In the genomic region with DNA sequence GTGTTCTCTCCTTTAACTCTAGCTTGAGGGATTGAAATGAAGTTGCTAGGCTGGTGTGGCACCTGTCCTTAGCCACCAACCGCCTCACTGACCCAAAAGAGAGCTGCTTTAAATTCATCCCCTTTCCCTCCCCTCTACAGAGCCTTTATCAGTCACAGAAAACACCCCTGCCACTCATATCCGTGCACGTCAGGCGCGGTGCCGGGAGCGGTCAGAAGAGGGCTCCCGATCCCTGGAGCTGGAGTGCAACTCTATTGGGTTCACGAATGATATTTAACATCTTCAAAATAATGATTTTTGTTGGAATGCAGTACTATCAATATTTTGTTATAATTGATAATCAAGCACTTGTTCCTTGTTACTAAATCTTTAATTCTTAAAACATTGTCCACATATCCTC, we compare ENCODE assay signal across 11 mouse cellular contexts. TPM values are rescaled to one million over a fixed set of nuclear protein-coding genes. Genes with fewer than 3 reads are reported as not detected.
A peak's percentile ranks its signal among the peaks of the same experiment; 100 is the strongest.
DNase-seq lines count a peak whose midpoint lies in the region; ATAC-seq and TF ChIP-seq lines count a peak whose summit lies in the region.
"Had no signal": no experiment of that assay in that cellular context is flagged by ENCODE, and none has a peak within 500 bp of the region (broad histone marks: within the 10 kb centered on the region; RNA-seq: fewer than 3 reads in every experiment).

No protein-coding gene starts in this region.

- peak; percentile 44 for DNase-seq in hindbrain, embryonic 11.5 days (ENCODE audit: low spot score)
- peak; percentile 37 for DNase-seq in R1 (ENCODE audit: low read depth, low spot score)
- DNase-seq in left cerebral cortex, postnatal 4 days = peak; percentile 27
- no peak for DNase-seq in T-cell, adult 2 months (ENCODE audit: low spot score)
- no peak for DNase-seq in gastrocnemius, adult 8-10 months (ENCODE audit: low spot score in 2 of 2)
- DNase-seq: kidney, adult 9 months had no signal

- no peak overlapping the region for H3K4me2 ChIP-seq in hindbrain, embryonic 11.5 days (replicated peaks; ENCODE audit: low read depth, low read length)
- no peak overlapping the region for H3K4me2 ChIP-seq in hindbrain, embryonic 12.5 days (replicated peaks)

- TF ChIP-seq CTCF in E14TG2a.4 (conservative IDR thresholded peaks at IDR 0.05; ENCODE audit: low read length) = peak; percentile 39

- H3K4me1 ChIP-seq in hindbrain, embryonic 11.5 days (replicated peaks; ENCODE audit: control insufficient read depth, insufficient read depth, low read length) = no peaks in the 10 kb centered on the region
- no peaks in the 10 kb centered on the region for H3K4me1 ChIP-seq in hindbrain, embryonic 12.5 days
- H3K4me1 ChIP-seq in E14TG2a.4 (replicated peaks; ENCODE audit: low read depth, low read length) = no peaks in the 10 kb centered on the region
- H3K4me1 ChIP-seq: megakaryocyte, embryonic 14.5 days had no signal

- ATAC-seq in hindbrain, embryonic 11.5 days (ENCODE audit: low FRiP score) = no peak
- ATAC-seq in hindbrain, embryonic 12.5 days (ENCODE audit: low FRiP score) = no peak
- ATAC-seq in megakaryocyte, adult 5-6 weeks (ENCODE audit: poor library complexity, severe bottlenecking) = no peak

- H3K9me3 ChIP-seq in hindbrain, embryonic 11.5 days (ENCODE audit: control insufficient read depth, low read length) = no peaks in the 10 kb centered on the region
- H3K9me3 ChIP-seq in hindbrain, embryonic 12.5 days (replicated peaks) = no peaks in the 10 kb centered on the region
- no peaks in the 10 kb centered on the region for H3K9me3 ChIP-seq in E14TG2a.4 (ENCODE audit: low read length)

- H3K27ac ChIP-seq in hindbrain, embryonic 11.5 days (ENCODE audit: low read depth, low read length) = no peak overlapping the region
- H3K27ac ChIP-seq in hindbrain, embryonic 12.5 days = no peak overlapping the region

- 65% methylated on average over 9 of the region's 9 CpGs for WGBS in hindbrain, embryonic 11.5 days
- 55% methylated on average over 9 of the region's 9 CpGs for WGBS in hindbrain, embryonic 12.5 days

- no peaks in the 10 kb centered on the region for H3K27me3 ChIP-seq in hindbrain, embryonic 11.5 days (ENCODE audit: control insufficient read depth, insufficient read depth, low read length)
- H3K27me3 ChIP-seq in hindbrain, embryonic 12.5 days = no peaks in the 10 kb centered on the region
- no peaks in the 10 kb centered on the region for H3K27me3 ChIP-seq in E14TG2a.4 (ENCODE audit: insufficient read depth, low read length)
- H3K27me3 ChIP-seq: megakaryocyte, embryonic 14.5 days had no signal

- no peak overlapping the region for H3K9ac ChIP-seq in hindbrain, embryonic 11.5 days (ENCODE audit: low read depth, low read length)
- H3K9ac ChIP-seq in hindbrain, embryonic 12.5 days = no peak overlapping the region

- H3K36me3 ChIP-seq in hindbrain, embryonic 11.5 days (ENCODE audit: control insufficient read depth, insufficient read depth, low read length) = 0 out of 2 replicates have a peak, but pooled peaks cover 3% of the 10 kb centered on the region
- peaks cover 19% of the 10 kb centered on the region for H3K36me3 ChIP-seq in hindbrain, embryonic 12.5 days
- peaks cover 18% of the 10 kb centered on the region for H3K36me3 ChIP-seq in E14TG2a.4 (ENCODE audit: insufficient read depth, low read length)

- no peak overlapping the region for H3K4me3 ChIP-seq in hindbrain, embryonic 11.5 days (ENCODE audit: low read depth, low read length)
- no peak overlapping the region for H3K4me3 ChIP-seq in hindbrain, embryonic 12.5 days
- no peak overlapping the region for H3K4me3 ChIP-seq in E14TG2a.4 (replicated peaks; ENCODE audit: low read length)
- H3K4me3 ChIP-seq: erythroblast, embryonic 14.5 days; megakaryocyte, embryonic 14.5 days had no signal

- intact Hi-C loops in left cerebral cortex, postnatal 4 days (cut with DNase I) = no loop called here

RNA-seq across cellular contexts. Expression of gene Fra10ac1, which starts 17.3 kb away (rescaled TPM):
- 47.2 and 54.0 TPM in 2 replicates for polyA plus RNA-seq in hindbrain, embryonic 11.5 days (2014; fragmentation: Nextera tagmentation; extraction: Ambion mirVana)
- polyA plus RNA-seq in hindbrain, embryonic 12.5 days (2016; fragmentation: Nextera tagmentation; extraction: Ambion mirVana) = 52.7 and 55.2 TPM in 2 replicates
- total RNA-seq in left cerebral cortex, postnatal 4 days (2021) = 10 to 100 TPM; 21.8 to 24.2 TPM
- 15.6 and 17.9 TPM in 2 replicates for total RNA-seq in megakaryocyte, adult 5-6 weeks (2015)
- total RNA-seq in megakaryocyte, adult 5-6 weeks (2017) = 16.4 and 17.6 TPM in 2 replicates
- total RNA-seq in gastrocnemius, adult 8-10 months (2022) = 10 to 100 TPM in 2 of 4 experiments, 1 to 10 TPM in 2; 7.6 to 11.5 (median 9.4) TPM

RNA-seq across cellular contexts. Expression of gene Lgi1, which starts 57.7 kb away (rescaled TPM):
- 2.1 TPM in 2 replicates for polyA plus RNA-seq in hindbrain, embryonic 11.5 days (2014; fragmentation: Nextera tagmentation; extraction: Ambion mirVana)
- polyA plus RNA-seq in hindbrain, embryonic 12.5 days (2016; fragmentation: Nextera tagmentation; extraction: Ambion mirVana) = 5.2 and 5.5 TPM in 2 replicates
- total RNA-seq in left cerebral cortex, postnatal 4 days (2021) = 10 to 100 TPM; 51.8 to 59.0 TPM
- not detected in 2 replicates for total RNA-seq in megakaryocyte, adult 5-6 weeks (2015)
- total RNA-seq in megakaryocyte, adult 5-6 weeks (2017) = not detected in 2 replicates
- total RNA-seq in gastrocnemius, adult 8-10 months (2022) = 1 to 10 TPM; 1.7 to 4.1 (median 3.1) TPM
- polyA plus RNA-seq: erythroblast, embryonic 14.5 days had no signal

Comparison
In these comparisons a context has a peak if more than half of its experiments do, and no peak if none do; other contexts are left out.
1. DNase-seq: peak in hindbrain, embryonic 11.5 days (single experiment), R1 (single experiment) and left cerebral cortex, postnatal 4 days (single experiment); none in T-cell, adult 2 months (single experiment) and gastrocnemius, adult 8-10 months (0 of 2).
2. RNA of gene Lgi1, which starts 57.7 kb away (total RNA-seq): 51.8 to 59.0 TPM in left cerebral cortex, postnatal 4 days; 1.7 to 4.1 TPM in gastrocnemius, adult 8-10 months and not detected in megakaryocyte, adult 5-6 weeks; every median in the first group is over 10 times any median in the second.